ENCODE assay signal across 8 mouse cellular contexts in genomic region chr13:80885834-80886663, GRCm38 (mm10). TPM values are rescaled to one million over a fixed set of nuclear protein-coding genes. Genes with fewer than 3 reads are reported as not detected.
A peak's percentile ranks its signal among the peaks of the same experiment; 100 is the strongest.
DNase-seq lines count a peak whose midpoint lies in the region; ATAC-seq and TF ChIP-seq lines count a peak whose summit lies in the region.

No protein-coding gene starts in this region.

- intact Hi-C loops in heart, postnatal 14 days (cut with DNase I) = loop anchor here (2.0 to 10.0 kb wide), 4 partner anchors 46 to 899 kb away; partner anchors contain the start of genes Cetn3 and Lysmd3

- peaks cover 2 to 4% of the 10 kb centered on the region in 2 experiments; a peak in 1 of 4 replicates for H3K4me1 ChIP-seq in ES-E14 (ENCODE audit: control insufficient read depth in 2 of 2, insufficient read depth in 2 of 2, low read length in 2 of 2, poor library complexity in 1 of 2)
- no peaks in the 10 kb centered on the region; the same call in 1 of the 2 replicates for H3K4me1 ChIP-seq in forebrain, embryonic 14.5 days (ENCODE audit: control insufficient read depth, insufficient read depth, low read length)
- H3K4me1 ChIP-seq in liver, postnatal 0 days (ENCODE audit: insufficient read depth) = peaks cover 5% of the 10 kb centered on the region; the same call in 1 of the 2 replicates
- H3K4me1 ChIP-seq in neural tube, embryonic 13.5 days (replicated peaks) = peaks cover 9% of the 10 kb centered on the region

- peaks cover 14% of the 10 kb centered on the region for H3K36me3 ChIP-seq in ES-E14 (ENCODE audit: control insufficient read depth, insufficient read depth, low read length, poor library complexity, severe bottlenecking)
- peaks cover 25% of the 10 kb centered on the region for H3K36me3 ChIP-seq in forebrain, embryonic 14.5 days (ENCODE audit: control insufficient read depth, insufficient read depth, low read length)
- peaks cover 26% of the 10 kb centered on the region for H3K36me3 ChIP-seq in liver, postnatal 0 days (replicated peaks; ENCODE audit: insufficient read depth, low read length)
- H3K36me3 ChIP-seq in neural tube, embryonic 13.5 days = peaks cover 24% of the 10 kb centered on the region

- no peaks in the 10 kb centered on the region for H3K27me3 ChIP-seq in forebrain, embryonic 14.5 days (replicated peaks; ENCODE audit: control insufficient read depth, insufficient read depth, low read length)
- no peaks in the 10 kb centered on the region for H3K27me3 ChIP-seq in liver, postnatal 0 days (ENCODE audit: insufficient read depth, low read length)
- H3K27me3 ChIP-seq in neural tube, embryonic 13.5 days = no peaks in the 10 kb centered on the region

- peak; percentile 85 for DNase-seq in ES-E14 (ENCODE audit: low read depth, low spot score)
- DNase-seq in cerebellum, adult 11 months = peak; percentile 94
- DNase-seq in forebrain, embryonic 14.5 days (ENCODE audit: low spot score) = peak; percentile 99
- DNase-seq in heart, postnatal 14 days = peak; percentile 92 to 94
- DNase-seq in layer of hippocampus, adult 11-12 months (ENCODE audit: low spot score) = peak; percentile 93
- DNase-seq in liver, postnatal 0 days = peak; percentile 98
- peak; percentile 89 for DNase-seq in telencephalon, adult 2 months (ENCODE audit: low read depth, low spot score)

- in situ Hi-C loops in ES-E14 (cut with MboI; ENCODE audit: low sequenced_read_pairs in 2 of 2, unreplicated experiment in 2 of 2) = loop anchor here in 1 of 2 experiments (25.0 kb wide), 1 partner anchor 276 kb away; no protein-coding TSS in a partner anchor

- peak overlapping the region; percentile 73 to 84 for H3K4me3 ChIP-seq in ES-E14 (ENCODE audit: insufficient read depth in 1 of 2, low read depth in 1 of 2, low read length in 2 of 2, poor library complexity in 1 of 2, severe bottlenecking in 1 of 2)
- H3K4me3 ChIP-seq in forebrain, embryonic 14.5 days (ENCODE audit: low read depth, low read length) = peak overlapping the region; percentile 95
- peak overlapping the region; percentile 84 for H3K4me3 ChIP-seq in liver, postnatal 0 days (ENCODE audit: low read depth, low read length)
- H3K4me3 ChIP-seq in neural tube, embryonic 13.5 days = peak overlapping the region; percentile 77

- H3K9me3 ChIP-seq in ES-E14 (ENCODE audit: control insufficient read depth, insufficient read depth, low read depth, low read length) = no peaks in the 10 kb centered on the region
- no peaks in the 10 kb centered on the region for H3K9me3 ChIP-seq in forebrain, embryonic 14.5 days (replicated peaks; ENCODE audit: control insufficient read depth, low read length)
- no peaks in the 10 kb centered on the region for H3K9me3 ChIP-seq in liver, postnatal 0 days (ENCODE audit: low read length)
- no peaks in the 10 kb centered on the region for H3K9me3 ChIP-seq in neural tube, embryonic 13.5 days

- no peak; the same call in 1 of the 2 replicates for TF ChIP-seq CTCF in liver, postnatal 0 days (IDR thresholded peaks at IDR 0.05; ENCODE audit: low read depth)

- peak; percentile 58; the same call in 1 of the 2 replicates for TF ChIP-seq EP300 in liver, postnatal 0 days (IDR thresholded peaks at IDR 0.05; ENCODE audit: low read depth)

- peak overlapping the region; percentile 100 for H3K27ac ChIP-seq in ES-E14 (ENCODE audit: insufficient read depth, low read depth, low read length, poor library complexity, severe bottlenecking)
- H3K27ac ChIP-seq in forebrain, embryonic 14.5 days (ENCODE audit: low read depth, low read length) = peak overlapping the region; percentile 100
- peak overlapping the region; percentile 100 for H3K27ac ChIP-seq in liver, postnatal 0 days (ENCODE audit: low read depth)
- peak overlapping the region; percentile 100 for H3K27ac ChIP-seq in neural tube, embryonic 13.5 days (replicated peaks)

- peak; percentile 91 for ATAC-seq in forebrain, embryonic 14.5 days
- ATAC-seq in liver, postnatal 0 days = peak; percentile 86
- peak; percentile 94 for ATAC-seq in neural tube, embryonic 13.5 days (ENCODE audit: low read depth)

- H3K4me2 ChIP-seq in forebrain, embryonic 14.5 days (ENCODE audit: low read length) = peak overlapping the region; percentile 64
- H3K4me2 ChIP-seq in liver, postnatal 0 days (ENCODE audit: low read depth, low read length) = peak overlapping the region; percentile 77
- H3K4me2 ChIP-seq in neural tube, embryonic 13.5 days = peak overlapping the region; percentile 62

- H3K9ac ChIP-seq in ES-E14 (ENCODE audit: insufficient read depth, low read depth, low read length, poor library complexity, severe bottlenecking) = peak overlapping the region; percentile 94
- peak overlapping the region; percentile 99 for H3K9ac ChIP-seq in forebrain, embryonic 14.5 days (ENCODE audit: low read length)
- H3K9ac ChIP-seq in liver, postnatal 0 days (replicated peaks) = peak overlapping the region; percentile 99
- peak overlapping the region; percentile 100 for H3K9ac ChIP-seq in neural tube, embryonic 13.5 days

- WGBS in forebrain, embryonic 14.5 days = under 1% methylated on average over 72 of the region's 72 CpGs
- under 1% methylated on average over 59 of the region's 72 CpGs for WGBS in liver, postnatal 0 days (ENCODE audit: insufficient replicate concordance)
- WGBS in neural tube, embryonic 13.5 days = under 1% methylated on average over 69 of the region's 72 CpGs

TF ChIP-seq in ES-E14, 5 proteins besides CTCF, POLR2A, EP300 and RAD21:
- peak; percentile 100 for TF ChIP-seq MAFK (IDR thresholded peaks at IDR 0.05; ENCODE audit: insufficient read depth, low read depth, low read length)
- TF ChIP-seq CHD2 (IDR thresholded peaks at IDR 0.05; ENCODE audit: low read depth, low read length) = no peak
- peak; percentile 56; the same call in 1 of the 2 replicates for TF ChIP-seq HCFC1 (IDR thresholded peaks at IDR 0.05; ENCODE audit: borderline replicate concordance, insufficient read depth, low read length)

RNA-seq across cellular contexts. Expression of gene Arrdc3, which starts 2.9 kb away (rescaled TPM):
- 61.2 and 77.9 TPM in 2 replicates for total RNA-seq in ES-E14 (2012; rRNA removed)
- 56.0 and 77.6 TPM in 2 replicates for polyA plus RNA-seq in forebrain, embryonic 14.5 days (2014; fragmentation: Nextera tagmentation; extraction: Ambion mirVana)
- total RNA-seq in heart, postnatal 14 days (2021) = 10 to 100 TPM; 32.7 to 34.9 TPM
- polyA plus RNA-seq in liver, postnatal 0 days (2015; fragmentation: Nextera tagmentation; extraction: Ambion mirVana) = 26.4 and 26.9 TPM in 2 replicates
- polyA plus RNA-seq in neural tube, embryonic 13.5 days (2015; fragmentation: Nextera tagmentation; extraction: Ambion mirVana) = 43.7 and 50.7 TPM in 2 replicates

Comparison
In these comparisons a context has a peak if more than half of its experiments do, and no peak if none do; other contexts are left out.
1. Peak in every context shown above with its lines: DNase-seq, ATAC-seq, H3K4me3 ChIP-seq and H3K27ac ChIP-seq.